Mouse (Mus musculus) retina, postnatal 7 days (tissue): ENCODE data around the gene Ccdc6.
"Not testable (repeated sequence)": the region's sequence is repeated elsewhere in the genome, so short reads cannot be mapped to it uniquely, and the experiment has no call there.

ENCODE experiments used
- DNase-seq: peaks from one replicate; pipeline ENCODE4 v3.0.0-alpha.2; 2012; ENCODE audit warnings: low read depth, low spot score

The Ccdc6 gene

DNA sequence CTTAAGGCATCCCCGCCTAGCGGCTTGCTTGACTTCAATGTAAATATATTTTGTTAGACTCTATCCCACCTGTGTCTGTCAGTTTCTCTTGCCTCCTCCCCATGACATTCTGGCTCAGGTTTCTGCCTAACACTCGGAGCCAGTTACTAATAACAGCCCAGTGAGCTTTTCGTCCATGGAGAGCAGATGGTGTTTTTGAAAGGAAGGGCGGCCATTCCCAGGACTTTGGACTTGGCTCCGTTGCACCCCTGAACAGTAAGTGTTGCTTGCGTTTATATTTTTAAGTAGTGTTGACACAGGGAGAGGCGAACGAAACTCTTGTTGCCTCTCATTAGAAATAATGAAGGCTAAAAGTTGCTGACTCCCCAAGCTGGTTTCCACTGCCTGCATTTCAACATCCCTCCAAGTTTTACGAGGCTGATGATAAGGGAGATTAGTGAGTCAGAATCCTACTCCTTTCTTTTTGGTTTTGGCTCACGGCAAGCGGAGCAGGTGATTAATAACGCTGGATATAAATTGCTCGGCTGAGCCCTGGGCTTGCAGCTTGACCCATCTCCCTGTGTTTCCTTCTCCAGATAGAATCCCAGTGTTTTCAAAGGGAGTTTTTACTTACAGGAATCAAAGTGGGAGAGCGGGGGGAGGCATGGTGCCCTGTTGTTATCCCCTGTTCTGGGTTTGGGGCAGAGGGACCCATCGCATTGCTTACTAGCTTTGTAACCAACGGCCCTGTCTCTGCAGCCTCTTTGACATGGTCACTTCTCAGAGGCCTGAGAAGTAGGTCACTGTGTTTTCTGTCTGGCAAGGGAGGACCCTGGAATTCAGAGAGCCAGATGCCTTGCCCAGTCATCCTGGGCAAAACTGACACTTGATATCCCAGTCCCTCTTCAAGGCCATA lies 107.8 kb downstream of the Ccdc6 start, which contains the start of gene Mrln:
Gene Mrln, plus strand, starts transcription at position 160 of the 895 bp plus-strand sequence.
- no peak for DNase-seq

DNA sequence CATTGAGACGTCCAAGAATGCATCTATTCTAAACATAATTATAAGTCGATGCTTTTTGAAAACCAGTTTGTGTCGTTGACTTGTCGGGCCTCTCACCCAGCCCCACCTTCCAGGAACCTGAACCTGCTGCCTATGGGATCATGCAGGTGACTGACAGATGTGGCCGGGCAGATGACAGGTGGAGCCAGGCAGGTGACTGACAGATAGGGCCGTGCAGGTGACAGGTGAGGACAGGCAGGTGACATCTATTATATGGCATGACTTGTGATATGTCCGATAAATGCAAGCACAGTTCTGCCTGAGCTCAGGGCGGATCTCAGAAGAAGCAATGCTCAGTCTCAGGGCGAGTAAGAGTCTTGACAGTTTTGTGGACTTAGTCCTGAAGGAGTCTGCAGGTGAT lies 114.4 kb downstream of the Ccdc6 start:
- no peak for DNase-seq

DNA sequence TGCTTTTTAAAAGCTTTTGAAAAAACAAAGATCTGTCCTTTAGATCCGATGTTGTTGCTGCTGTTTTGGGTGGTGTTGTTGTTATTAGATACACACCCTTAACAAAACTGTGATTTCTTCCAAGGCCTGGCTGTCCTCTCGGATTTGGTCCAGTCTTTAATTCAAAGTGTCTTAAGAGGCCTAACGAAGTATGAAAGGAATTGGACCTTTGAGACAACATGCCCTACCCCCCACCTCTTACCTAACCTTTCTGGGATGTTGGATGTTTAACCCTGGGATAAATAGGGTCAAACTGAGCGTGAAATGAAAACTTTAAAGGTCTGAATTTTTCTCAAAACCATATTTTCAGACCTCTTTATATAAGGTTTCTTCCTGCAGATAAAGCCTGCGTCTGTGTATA lies 124.0 kb downstream of the Ccdc6 start:
- DNase-seq, result no peak

DNA sequence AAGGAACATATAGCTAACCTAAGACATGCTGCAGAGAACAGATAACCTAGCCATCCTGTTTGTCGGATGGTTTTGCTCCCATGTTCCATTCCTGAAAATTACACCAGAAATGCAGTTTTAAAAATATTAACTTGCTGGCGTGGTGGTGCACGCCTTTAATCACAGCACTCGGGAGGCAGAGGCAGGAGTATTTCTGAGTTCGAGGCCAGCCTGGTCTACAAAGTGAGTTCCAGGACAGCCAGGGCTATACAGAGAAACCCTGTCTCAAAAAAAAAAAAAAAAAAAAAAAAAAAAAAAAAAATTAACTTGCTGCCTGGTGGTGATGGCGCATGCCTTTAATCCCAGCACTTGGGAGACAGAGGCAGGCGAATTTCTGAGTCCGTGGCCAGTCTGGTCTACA lies 125.3 kb downstream of the Ccdc6 start:
- DNase-seq, result not testable (repeated sequence)

DNA sequence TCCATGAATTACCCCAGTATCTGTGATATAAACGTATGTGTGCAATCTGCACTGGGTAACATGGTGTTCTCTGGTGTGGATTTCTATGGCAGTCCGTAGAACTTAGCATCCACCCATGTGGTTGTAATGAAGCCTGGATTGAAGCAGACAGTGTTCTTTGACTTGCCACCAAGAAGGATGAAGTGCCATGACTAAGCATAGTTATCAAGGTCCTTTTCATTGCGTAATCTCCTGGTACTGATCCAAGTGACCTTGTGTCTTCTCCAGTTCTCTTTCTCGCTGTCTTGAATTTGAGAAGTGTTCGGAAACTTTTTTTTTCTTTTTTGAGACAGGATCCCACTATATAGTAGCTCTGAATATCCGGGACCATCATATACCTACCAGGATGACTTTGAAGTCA lies 127.7 kb downstream of the Ccdc6 start:
- DNase-seq, result no peak

DNA sequence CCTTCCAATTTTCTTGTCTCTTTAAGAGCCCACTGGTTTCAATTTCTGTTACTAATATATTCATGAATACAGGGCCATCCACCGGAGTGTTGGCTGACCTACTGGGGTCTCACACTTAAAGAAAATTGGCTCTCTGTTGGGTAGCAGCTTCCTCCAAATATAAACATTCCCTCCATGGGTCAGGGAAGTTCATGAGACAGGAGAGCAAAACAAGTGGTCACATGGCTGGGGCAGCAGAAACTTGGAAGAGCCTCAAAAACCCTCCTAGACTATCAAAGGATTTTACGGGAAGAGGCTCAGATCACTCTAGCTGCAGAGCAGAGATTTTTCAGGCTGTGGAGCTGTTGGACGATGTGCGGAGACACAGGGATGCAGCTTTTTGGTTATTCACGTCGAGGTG lies 128.8 kb downstream of the Ccdc6 start:
- DNase-seq, result no peak

DNA sequence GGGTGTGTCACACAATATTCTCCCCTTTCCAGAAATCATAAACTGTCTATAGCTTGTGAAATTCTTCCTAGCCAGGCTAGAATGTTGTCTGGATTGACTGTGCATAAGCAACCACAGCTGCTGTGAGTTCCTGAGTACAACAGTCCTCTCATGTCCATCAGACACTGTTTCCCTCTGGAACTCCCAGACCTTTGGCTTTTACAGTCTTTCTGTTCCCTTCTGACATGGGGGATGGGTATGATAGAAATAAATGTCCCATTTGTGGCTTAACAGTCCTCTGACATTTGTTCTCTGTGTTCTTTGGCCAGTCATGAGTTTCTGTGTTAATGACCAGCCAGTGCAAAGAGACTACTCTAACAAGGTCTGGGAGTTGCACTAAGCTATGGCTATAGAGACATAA lies 129.7 kb downstream of the Ccdc6 start:
- DNase-seq, result no peak

DNA sequence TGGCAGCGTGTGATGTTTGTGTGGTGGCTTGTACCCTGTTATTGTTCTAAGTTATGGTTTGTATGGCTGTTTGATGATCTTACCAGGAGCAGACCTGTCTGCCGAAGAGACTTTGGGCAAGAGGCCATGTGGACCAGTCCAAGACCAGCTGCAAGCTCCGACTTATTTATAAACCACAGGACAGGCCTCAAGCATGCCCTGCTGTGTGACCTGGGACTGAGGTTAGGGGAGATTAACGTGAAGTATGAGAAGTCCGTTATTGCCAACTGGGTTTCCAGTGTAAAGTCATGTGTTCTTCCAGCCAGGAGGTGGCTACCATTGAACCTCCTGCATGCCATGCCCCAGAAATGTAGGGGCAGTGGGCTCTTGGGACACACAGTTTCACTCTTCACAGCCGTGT lies 133.4 kb downstream of the Ccdc6 start:
- DNase-seq, result no peak

DNA sequence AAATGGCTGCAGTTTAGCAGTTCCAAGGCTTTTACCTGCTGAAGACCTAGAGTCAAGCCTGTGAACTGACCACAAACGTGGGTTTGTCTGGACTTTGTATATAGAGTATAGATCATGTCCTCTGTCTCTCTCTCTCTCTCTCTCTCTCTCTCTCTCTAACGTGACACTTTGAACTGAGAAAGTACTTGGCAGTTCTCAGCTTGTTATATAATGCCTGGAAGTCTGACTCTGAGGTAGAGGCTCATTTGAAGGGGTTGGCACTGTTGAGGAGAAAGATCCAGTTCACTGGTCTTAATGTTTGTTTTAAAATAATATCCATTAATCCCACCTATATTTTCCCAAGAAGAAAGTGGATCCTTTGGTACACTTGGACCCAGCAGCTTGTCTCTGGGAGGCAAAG lies 141.0 kb downstream of the Ccdc6 start:
- no peak for DNase-seq
